Mouse (Mus musculus): ENCODE data around the gene Ifit3. TPM values are rescaled to one million over a fixed set of nuclear protein-coding genes. Genes with fewer than 3 reads are reported as not detected.
"Not testable (repeated sequence)": the region's sequence is repeated elsewhere in the genome, so short reads cannot be mapped to it uniquely, and the experiment has no call there.

Gene Ifit3
- polyA plus RNA-seq, 1 experiment from 2014 or later: 2.1 TPM

DNA sequence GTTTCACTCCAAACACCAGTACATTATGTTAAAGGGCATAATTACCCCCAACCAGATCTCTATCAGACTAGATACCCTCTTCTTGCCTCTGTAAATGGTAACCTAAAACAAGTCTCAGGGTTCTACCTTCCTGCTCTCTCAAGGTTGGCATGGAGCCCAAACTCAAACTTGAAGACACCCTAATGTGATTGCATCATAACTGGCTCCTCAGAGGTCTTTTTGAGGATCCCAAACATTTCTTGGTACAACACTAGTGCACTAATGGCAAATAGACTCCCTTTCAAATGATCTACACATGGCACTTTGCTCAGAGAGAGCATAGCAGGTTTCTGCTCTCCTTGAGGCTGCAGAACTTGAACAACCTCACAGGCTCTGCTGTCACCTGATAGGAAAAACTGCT lies 13.5 kb downstream of the Ifit3 start:
- no peak overlapping the region for H3K4me3 ChIP-seq (ENCODE audit: low read depth, low read length)
- H3K9me3 ChIP-seq (ENCODE audit: control insufficient read depth, low read length): no peaks in the 10 kb centered on the region
- DNase-seq (ENCODE audit: low spot score) (no peak), ATAC-seq (ENCODE audit: low read depth) (no peak)
- no peak overlapping the region for H3K27ac ChIP-seq (replicated peaks; ENCODE audit: low read depth, low read length)
- H3K36me3 ChIP-seq (ENCODE audit: control insufficient read depth, insufficient read depth, low read length): no peaks in the 10 kb centered on the region
- H3K27me3 ChIP-seq (replicated peaks; ENCODE audit: control insufficient read depth, insufficient read depth, low read length): no peaks in the 10 kb centered on the region
- 0 out of 2 replicates have a peak, but pooled peaks cover 6% of the 10 kb centered on the region for H3K4me1 ChIP-seq (ENCODE audit: control insufficient read depth, insufficient read depth, low read length)
- no peak overlapping the region for H3K4me2 ChIP-seq (ENCODE audit: low read depth, low read length)
- no peak overlapping the region for H3K9ac ChIP-seq (ENCODE audit: low read depth, low read length)

DNA sequence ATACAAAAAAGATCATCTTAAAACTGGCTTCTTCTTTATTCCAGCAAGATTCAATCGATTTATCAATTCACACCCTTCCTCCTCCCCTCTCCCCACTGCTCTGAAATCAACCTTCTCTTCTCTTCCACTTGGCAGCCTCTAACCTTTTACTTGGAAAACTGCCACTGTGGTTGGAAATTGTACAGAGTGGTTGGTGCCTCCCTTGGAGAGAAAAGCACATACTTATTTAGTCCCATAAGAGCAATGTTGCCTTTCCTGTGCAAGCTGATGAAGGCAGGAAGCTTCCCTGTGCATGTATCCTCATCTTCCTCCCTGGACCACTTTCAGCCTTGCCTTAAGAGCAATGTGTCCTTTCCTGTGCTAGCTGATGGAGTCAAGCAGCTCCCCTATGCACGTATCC lies 15.0 kb downstream of the Ifit3 start:
- peak; percentile 33; the same call in 1 of the 2 replicates for ATAC-seq (ENCODE audit: low read depth)
- Histone ChIP-seq H3K4me3 (ENCODE audit: low read depth, low read length) (no peak overlapping the region), H3K4me2 (ENCODE audit: low read depth, low read length) (no peak overlapping the region), H3K27ac (replicated peaks; ENCODE audit: low read depth, low read length) (no peak overlapping the region), H3K9ac (ENCODE audit: low read depth, low read length) (no peak overlapping the region), H3K4me1 (ENCODE audit: control insufficient read depth, insufficient read depth, low read length) (0 out of 2 replicates have a peak, but pooled peaks cover 6% of the 10 kb centered on the region), H3K36me3 (ENCODE audit: control insufficient read depth, insufficient read depth, low read length) (no peaks in the 10 kb centered on the region), H3K9me3 (ENCODE audit: control insufficient read depth, low read length) (no peaks in the 10 kb centered on the region), H3K27me3 (replicated peaks; ENCODE audit: control insufficient read depth, insufficient read depth, low read length) (no peaks in the 10 kb centered on the region)
- DNase-seq (ENCODE audit: low spot score): peak; percentile 87
- 60% methylated on average over 2 of the region's 2 CpGs for WGBS

DNA sequence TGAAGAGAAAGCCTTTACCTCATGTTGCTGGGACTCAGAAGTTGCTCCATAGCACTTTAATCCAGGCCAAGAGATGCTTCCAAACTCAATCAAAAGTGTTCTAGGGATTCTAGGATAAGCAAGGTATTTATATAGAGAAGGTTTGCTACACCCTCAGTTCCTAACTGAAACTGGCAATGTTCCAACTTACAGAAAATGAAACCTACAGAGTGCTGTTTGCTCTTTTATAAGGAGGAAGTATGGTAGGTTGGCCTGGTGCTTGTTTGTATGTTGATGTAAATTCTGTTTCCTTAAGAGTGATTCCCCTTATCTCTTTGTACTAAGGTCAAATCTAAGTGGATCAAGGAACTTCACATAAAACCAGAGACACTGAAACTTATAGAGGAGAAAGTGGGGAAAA lies 15.9 kb downstream of the Ifit3 start:
- H3K4me1 ChIP-seq (ENCODE audit: control insufficient read depth, insufficient read depth, low read length); H3K9ac ChIP-seq (ENCODE audit: low read depth, low read length); H3K4me2 ChIP-seq (ENCODE audit: low read depth, low read length); H3K9me3 ChIP-seq (ENCODE audit: control insufficient read depth, low read length); H3K27me3 ChIP-seq (replicated peaks; ENCODE audit: control insufficient read depth, insufficient read depth, low read length); H3K27ac ChIP-seq (replicated peaks; ENCODE audit: low read depth, low read length); ATAC-seq (ENCODE audit: low read depth); H3K4me3 ChIP-seq (ENCODE audit: low read depth, low read length); H3K36me3 ChIP-seq (ENCODE audit: control insufficient read depth, insufficient read depth, low read length): not testable (repeated sequence)
- DNase-seq (ENCODE audit: low spot score): peak; percentile 41

DNA sequence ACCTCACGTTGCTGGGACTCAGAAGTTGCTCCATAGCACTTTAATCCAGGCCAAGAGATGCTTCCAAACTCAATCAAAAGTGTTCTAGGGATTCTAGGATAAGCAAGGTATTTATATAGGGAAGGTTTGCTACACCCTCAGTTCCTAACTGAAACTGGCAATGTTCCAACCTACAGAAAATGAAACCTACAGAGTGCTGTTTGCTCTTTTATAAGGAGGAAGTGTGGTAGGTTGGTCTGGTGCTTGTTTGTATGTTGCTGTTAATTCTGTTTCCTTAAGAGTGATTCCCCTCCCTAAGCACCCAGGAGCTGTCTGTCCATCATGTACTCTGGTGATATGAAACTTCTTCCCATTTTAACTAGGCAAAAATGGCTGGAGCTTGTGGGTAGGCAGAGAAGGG lies 18.6 kb downstream of the Ifit3 start, which contains the start of gene Ifit1bl1:
Gene Ifit1bl1, minus strand, starts transcription at position 69 of the 400 bp plus-strand sequence.
- H3K36me3 ChIP-seq (ENCODE audit: control insufficient read depth, insufficient read depth, low read length); H3K4me2 ChIP-seq (ENCODE audit: low read depth, low read length); H3K4me1 ChIP-seq (ENCODE audit: control insufficient read depth, insufficient read depth, low read length); H3K9me3 ChIP-seq (ENCODE audit: control insufficient read depth, low read length); H3K9ac ChIP-seq (ENCODE audit: low read depth, low read length); H3K27me3 ChIP-seq (replicated peaks; ENCODE audit: control insufficient read depth, insufficient read depth, low read length); ATAC-seq (ENCODE audit: low read depth); H3K27ac ChIP-seq (replicated peaks; ENCODE audit: low read depth, low read length); H3K4me3 ChIP-seq (ENCODE audit: low read depth, low read length): not testable (repeated sequence)
- DNase-seq (ENCODE audit: low spot score): peak; percentile 41
- WGBS: 54% methylated on average over 1 of the region's 1 CpGs

DNA sequence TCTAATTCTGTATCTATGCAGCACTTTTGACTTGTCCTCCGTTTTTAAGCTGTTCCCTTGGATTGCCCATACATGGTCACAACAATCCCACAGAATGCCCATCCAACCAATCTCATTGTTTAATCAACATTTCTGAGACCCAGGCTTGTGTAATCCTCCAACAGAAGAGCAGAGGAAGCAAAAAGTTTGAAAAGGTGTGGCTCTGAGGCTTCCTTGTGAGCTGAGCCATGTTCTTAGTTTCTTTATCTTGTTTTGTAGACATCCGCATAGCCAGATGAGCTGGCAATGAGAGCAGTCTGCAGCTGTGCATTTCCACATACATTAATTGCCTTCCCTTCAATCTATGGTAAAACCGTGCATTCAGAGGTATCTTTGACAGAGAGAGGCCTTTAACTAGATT lies 22.1 kb downstream of the Ifit3 start:
- Histone ChIP-seq H3K4me2 (ENCODE audit: low read depth, low read length) (no peak overlapping the region), H3K27ac (replicated peaks; ENCODE audit: low read depth, low read length) (no peak overlapping the region), H3K27me3 (replicated peaks; ENCODE audit: control insufficient read depth, insufficient read depth, low read length) (no peaks in the 10 kb centered on the region), H3K4me1 (ENCODE audit: control insufficient read depth, insufficient read depth, low read length) (no peaks in the 10 kb centered on the region), H3K4me3 (ENCODE audit: low read depth, low read length) (no peak overlapping the region), H3K36me3 (ENCODE audit: control insufficient read depth, insufficient read depth, low read length) (no peaks in the 10 kb centered on the region), H3K9me3 (ENCODE audit: control insufficient read depth, low read length) (no peaks in the 10 kb centered on the region), H3K9ac (ENCODE audit: low read depth, low read length) (no peak overlapping the region)
- ATAC-seq (ENCODE audit: low read depth): no peak
- no peak for DNase-seq (ENCODE audit: low spot score)
- WGBS: 88% methylated on average over 3 of the region's 3 CpGs

DNA sequence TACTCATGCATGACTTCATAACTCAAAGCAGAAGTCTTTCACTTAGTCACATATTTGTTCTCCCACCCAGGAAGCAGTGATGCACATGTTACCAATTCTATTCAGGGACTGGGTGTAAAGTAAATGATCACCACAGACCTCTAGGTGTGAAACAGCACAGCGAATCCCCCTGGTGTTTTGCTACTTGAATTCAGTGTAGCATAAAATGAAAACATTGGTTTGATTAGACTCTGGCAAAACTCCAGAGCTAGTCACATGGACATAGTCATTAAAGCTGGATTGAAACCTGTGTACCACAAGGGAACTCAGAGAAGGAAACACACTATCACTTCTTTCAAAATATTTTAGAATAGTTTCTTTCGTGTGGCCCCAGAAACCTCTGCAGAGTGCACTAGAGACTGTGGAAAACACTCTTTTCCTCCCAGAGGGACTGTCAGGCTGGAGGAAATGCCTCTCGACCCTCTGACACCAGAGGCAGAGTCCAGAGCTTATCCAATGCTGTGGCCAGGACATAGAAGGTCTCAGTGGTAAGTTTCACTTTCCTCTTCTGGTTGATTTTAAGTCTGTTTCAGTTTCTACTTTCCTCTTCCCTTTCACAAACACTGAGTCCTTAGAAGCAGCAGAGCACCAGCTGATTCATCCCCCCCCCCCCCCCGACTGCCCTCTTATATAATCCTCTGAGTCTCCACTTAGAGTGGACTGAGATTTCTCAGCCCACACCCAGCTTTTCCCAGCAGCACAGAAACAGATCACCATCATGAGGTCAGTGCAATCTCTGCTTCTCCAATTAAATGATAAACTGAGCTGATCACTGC lies 24.1 kb downstream of the Ifit3 start, which contains the start of gene Ifit3b:
Gene Ifit3b, plus strand, starts transcription at position 734 of the 815 bp plus-strand sequence.
- H3K4me3 ChIP-seq (ENCODE audit: low read depth, low read length); H3K27ac ChIP-seq (replicated peaks; ENCODE audit: low read depth, low read length); H3K4me2 ChIP-seq (ENCODE audit: low read depth, low read length); H3K27me3 ChIP-seq (replicated peaks; ENCODE audit: control insufficient read depth, insufficient read depth, low read length); H3K4me1 ChIP-seq (ENCODE audit: control insufficient read depth, insufficient read depth, low read length); H3K9me3 ChIP-seq (ENCODE audit: control insufficient read depth, low read length); H3K36me3 ChIP-seq (ENCODE audit: control insufficient read depth, insufficient read depth, low read length); H3K9ac ChIP-seq (ENCODE audit: low read depth, low read length): not testable (repeated sequence)
- 31% methylated on average over 4 of the region's 4 CpGs for WGBS
- ATAC-seq (ENCODE audit: low read depth) (peak; percentile 62), DNase-seq (ENCODE audit: low spot score) (peak; percentile 76)

DNA sequence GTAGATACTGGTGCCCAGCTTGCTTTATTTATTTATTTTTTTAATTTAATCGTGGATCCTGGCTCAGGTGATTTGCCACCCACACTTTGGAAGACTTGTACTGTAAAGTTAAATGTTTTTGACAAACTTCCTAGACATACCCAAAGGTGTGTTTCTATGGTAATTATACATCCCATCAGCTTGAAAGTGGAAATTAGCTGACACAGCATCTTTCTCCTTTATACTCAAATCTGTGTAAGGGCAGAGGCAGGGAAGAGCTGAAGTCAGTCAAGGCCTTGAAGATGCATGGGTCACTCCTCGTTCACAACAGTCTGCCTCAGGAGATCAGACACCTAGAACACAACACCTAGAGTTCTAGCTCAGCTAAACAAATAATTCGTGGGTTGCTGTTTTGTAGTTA lies 26.8 kb downstream of the Ifit3 start:
- H3K36me3 ChIP-seq (ENCODE audit: control insufficient read depth, insufficient read depth, low read length); DNase-seq (ENCODE audit: low spot score); H3K9me3 ChIP-seq (ENCODE audit: control insufficient read depth, low read length); H3K4me3 ChIP-seq (ENCODE audit: low read depth, low read length); H3K27ac ChIP-seq (replicated peaks; ENCODE audit: low read depth, low read length); H3K27me3 ChIP-seq (replicated peaks; ENCODE audit: control insufficient read depth, insufficient read depth, low read length); H3K9ac ChIP-seq (ENCODE audit: low read depth, low read length); H3K4me1 ChIP-seq (ENCODE audit: control insufficient read depth, insufficient read depth, low read length); ATAC-seq (ENCODE audit: low read depth); H3K4me2 ChIP-seq (ENCODE audit: low read depth, low read length): not testable (repeated sequence)
- WGBS: 72% methylated on average over 3 of the region's 3 CpGs

DNA sequence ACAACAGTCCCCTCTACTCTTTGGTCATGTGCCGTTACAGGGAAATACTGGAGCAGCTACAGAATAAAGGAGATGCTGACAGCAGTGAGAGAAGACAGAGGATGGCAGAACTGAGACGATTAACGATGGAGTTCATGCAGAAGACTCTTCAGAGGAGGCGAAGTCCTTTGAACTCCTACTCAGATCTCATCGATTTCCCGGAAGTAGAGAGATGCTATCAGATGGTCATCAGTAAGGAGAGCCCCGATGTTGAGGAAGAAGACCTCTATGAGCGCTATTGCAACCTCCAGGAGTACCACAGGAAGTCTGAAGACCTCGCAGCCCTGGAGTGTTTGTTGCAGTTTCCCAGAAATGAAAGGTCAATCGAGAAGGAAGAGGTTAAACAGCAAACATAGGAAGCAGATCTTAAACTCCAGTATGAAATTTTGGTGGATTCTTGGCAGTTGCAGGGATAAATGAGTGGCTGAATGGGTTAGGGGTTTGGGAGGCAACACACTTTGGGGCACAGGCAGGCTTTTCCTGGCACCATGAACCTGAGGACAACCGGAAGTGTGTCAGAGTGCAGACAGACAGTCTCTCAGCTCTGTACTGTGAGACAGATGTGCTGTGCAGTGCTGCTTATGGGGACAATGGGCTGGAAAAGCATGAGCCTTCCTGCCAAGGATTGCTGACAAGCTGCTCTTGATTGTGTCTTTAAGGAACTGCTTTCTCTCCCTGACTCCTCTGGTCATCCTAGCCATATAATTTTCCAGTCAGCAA lies 29.1 kb downstream of the Ifit3 start:
- DNase-seq (ENCODE audit: low spot score); H3K36me3 ChIP-seq (ENCODE audit: control insufficient read depth, insufficient read depth, low read length); H3K4me2 ChIP-seq (ENCODE audit: low read depth, low read length); H3K9me3 ChIP-seq (ENCODE audit: control insufficient read depth, low read length); H3K27ac ChIP-seq (replicated peaks; ENCODE audit: low read depth, low read length); H3K4me1 ChIP-seq (ENCODE audit: control insufficient read depth, insufficient read depth, low read length); ATAC-seq (ENCODE audit: low read depth); H3K27me3 ChIP-seq (replicated peaks; ENCODE audit: control insufficient read depth, insufficient read depth, low read length); H3K9ac ChIP-seq (ENCODE audit: low read depth, low read length); H3K4me3 ChIP-seq (ENCODE audit: low read depth, low read length): not testable (repeated sequence)
- 89% methylated on average over 4 of the region's 11 CpGs for WGBS

Data from embryonic facial prominence, embryonic 14.5 days (tissue).